Mouse (Mus musculus) frontal cortex, postnatal 10 days (tissue): ENCODE data around the gene Tead1.
A peak's percentile ranks its signal among the peaks of the same experiment; 100 is the strongest.

Experiments used
- DNase-seq, 2 experiments: peaks; one replicate each; pipeline ENCODE4 v3.0.0; 2022; ENCODE audit warnings: low spot score in 2 of 2, mixed read lengths in 1 of 2

Tead1 gene

DNA sequence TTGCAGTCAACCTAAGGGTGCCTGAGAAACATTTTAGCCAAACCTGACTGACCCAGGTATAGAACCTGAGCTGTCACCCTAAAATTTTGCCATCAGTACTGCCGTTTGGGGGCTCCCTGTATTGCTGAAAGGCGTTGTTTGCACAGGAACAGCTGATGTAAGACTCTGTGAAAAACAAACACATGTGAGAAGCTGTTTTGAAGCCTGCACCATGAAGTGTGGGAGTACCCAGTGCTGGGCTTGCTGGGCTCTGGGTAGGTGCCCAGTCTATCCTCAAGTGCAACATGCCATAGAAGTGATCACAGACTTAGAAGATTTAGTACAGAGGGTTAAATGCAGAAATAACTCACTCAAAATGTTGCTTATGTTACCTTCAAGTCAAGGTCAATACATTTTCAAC, 49.3 kb downstream of the Tead1 start:
- no peak for DNase-seq

DNA sequence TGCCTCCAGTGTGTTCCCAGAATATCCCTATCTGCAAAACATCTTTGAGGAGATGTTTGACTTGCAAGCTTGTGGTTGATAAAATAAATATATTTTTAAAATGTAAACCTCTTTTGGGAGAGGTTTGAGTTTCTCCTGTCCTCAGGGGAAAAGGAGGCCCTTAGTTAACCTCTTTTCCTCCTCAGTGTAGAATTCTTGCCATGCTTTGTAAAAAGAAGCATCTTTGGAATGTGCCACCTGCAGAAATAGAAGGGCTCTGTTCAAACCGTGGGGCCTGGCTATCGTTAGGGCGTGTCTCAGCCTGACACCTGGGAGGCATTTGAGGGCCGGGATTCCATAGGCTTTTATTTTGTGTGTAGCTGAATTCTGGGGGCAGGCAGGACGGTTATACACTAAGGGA, 51.1 kb downstream of the Tead1 start:
- DNase-seq = no peak

DNA sequence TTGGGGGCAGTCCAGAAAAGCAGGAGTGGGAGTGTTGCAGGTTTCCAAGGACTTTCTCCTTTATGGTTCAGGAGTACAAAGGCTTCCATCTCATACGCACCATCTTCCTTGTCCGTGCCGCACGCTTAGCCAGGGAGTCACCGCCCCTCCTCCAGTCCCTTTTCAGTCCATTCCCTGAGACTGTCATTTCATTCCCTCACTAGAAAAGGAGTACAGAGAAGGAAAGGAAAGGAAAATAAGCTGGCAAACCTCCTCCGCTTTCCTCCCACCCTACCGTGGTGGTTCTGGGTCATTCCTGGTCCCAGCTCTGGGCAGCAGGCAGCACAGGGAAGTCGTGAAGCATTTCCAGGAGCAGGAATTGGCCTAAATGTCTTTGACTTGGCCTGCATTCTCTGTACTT, 52.5 kb downstream of the Tead1 start:
- no peak for DNase-seq

DNA sequence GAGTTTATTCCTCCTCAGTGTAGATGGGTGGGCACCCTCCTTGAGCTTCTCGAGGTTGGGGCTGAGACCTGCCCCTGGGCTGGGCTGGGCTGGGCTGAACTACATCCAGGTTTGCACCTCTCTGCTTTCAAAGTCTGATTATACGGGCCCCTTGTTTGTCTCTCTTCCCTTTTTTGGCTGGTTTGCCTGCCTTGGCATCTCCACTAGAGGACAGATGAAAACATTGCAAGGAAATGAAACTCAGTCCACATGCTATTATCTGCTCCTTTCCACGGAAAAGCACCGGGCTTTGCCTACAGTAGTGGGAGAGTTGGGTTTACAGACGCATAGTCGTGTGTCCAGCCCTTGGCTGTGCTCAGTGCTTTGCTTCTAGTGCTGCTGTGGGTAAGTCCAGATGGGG, 60.1 kb downstream of the Tead1 start:
- DNase-seq = no peak

DNA sequence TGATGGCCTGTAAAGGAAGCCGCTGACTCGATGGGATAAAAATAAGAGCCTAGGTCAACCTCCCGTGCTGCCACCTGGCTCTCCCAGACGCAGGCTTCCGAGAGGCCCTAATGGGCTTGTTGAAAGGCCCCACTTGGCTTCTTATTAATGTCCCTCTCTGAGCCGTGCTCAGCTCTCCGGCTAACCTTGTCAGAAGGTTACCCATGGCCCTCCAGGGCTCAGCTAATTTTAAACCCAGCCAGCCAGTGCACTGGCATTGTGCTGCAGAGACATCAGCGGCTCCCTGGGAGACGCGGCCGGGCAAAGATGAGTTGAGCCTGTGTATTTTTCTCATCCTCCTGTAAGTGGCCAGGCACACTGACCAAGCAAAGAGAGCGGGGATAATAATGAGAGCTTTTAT, 62.7 kb downstream of the Tead1 start:
- no peak for DNase-seq

DNA sequence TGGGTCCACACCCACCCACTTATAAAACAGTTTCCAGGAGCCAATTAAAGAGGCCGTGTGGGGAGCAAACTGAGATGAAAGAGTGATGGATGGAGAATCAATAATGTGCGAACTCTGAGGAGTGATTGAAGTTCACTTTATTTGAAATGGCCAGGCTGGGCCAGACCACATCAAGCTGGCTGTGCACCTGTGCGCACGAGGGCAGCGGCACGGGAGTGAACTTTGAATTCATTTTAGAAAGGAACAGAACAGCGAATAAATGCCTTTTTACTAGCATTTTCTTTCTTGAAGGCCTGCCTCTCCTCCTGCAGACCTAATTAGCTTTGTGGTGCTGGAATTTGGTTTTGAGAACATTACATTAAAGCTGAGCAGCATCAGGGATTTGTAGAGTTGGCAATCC, 63.9 kb downstream of the Tead1 start:
- no peak for DNase-seq

DNA sequence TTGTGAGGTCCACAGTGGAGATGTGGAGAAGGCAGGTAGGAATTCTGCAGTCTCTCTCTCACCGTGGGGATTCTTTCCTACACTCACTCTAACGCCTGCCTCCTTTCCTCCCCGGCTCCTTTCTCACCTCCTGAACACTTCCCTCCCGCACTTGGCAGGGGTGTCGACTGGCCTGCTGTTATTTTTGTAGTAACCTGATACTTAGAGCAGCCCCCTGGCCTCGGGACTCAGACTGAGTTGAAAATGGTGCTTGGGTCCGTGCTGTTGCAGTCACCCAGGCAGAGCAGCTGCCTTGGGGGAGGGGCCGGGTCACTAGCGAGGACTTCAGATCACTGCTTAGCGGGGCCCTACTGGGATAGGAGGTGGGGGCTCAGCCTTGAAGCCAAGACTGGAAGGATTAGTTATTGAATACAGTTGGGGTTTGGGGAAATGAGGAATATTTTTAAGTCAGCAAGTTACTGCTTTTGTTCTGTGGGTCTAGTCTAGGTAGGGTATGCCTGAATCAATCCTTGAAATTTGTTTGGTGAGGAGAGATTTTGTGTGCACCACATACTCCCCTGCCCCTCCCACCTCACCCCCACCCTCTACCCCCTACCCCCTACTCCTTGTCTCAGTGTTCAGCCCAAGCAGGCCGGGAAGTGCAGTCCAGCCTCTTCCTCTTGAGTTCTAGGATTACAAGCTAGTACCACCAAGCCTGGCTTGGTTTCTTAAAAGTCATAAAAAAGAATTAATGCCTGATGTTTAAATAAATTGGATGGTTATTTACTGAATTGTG, 64.7 kb downstream of the Tead1 start:
- DNase-seq = no peak

DNA sequence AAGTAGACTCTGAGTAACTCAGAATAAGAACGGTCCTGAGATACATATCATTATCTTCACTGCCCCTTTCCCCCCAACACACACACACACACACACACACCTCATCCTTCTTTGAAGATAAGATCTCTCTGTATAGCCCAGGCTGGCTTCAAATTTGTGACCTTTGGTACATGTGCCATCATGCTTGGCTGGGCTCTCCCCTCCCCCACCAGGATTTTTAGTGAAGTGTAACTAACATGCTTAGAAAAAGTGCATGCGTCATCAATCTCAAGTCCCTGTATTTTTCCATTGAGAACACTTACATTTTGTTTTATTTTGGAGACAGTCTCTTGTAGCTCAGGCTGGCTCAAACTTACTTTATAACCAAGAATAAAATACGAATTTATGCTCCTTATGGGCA, 68.1 kb downstream of the Tead1 start:
- no peak for DNase-seq

DNA sequence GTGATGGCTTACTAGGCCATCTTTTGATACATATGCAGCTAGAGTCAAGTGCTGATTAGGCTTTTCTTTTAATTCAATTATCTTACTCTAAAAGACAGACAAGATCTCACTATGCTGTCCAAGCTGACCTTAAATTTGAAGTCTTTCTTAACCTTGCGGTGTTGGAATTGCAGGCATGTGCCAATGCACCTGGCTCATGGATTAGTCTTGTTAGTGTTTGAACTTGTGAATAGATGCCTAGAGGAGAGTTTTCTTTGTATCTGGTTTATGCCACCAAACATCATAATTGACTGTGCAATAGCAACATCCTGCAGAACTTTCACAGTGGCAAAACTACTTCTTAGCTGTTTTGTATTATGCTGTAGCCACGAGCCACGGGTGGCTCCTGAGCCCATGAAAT, 68.7 kb downstream of the Tead1 start:
- no peak for DNase-seq

DNA sequence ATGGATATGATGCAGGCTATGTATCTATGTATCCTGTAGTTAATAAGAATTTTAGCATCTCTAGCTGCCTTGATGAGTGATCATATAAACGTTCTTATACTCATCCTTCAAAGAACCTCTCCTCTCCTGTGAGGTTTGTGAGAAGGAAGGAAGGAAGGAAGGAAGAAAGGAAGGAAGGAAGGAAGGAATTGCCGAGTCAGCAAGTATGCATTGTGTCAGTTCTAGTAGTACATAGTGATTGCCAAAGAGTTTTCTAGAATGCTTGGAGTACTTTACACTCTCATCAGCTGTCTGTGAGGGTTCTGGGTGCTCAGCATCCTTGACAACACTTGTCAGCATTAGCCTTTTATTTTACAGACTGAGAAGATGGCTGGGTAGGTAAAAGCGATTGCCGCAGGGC, 69.2 kb downstream of the Tead1 start:
- DNase-seq = no peak

DNA sequence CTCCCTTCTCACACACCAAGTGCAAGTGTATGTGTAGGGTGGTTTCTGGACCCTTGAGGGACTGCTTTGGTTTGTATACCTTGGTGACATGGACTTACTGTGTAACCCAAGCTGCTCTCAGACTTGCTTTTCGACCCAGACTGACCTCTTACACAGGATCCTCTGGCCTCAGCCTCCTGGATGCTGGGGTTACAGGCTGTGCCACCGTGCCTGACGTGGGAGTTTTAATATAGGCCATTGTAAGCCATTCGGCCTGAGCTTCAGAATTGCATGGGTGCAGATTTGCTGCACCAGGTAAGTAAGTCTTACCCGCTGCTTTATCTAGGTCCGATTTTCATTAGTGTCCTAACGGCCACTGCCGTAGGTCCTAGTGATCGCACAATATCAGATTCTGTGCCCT, 71.0 kb downstream of the Tead1 start:
- DNase-seq = no peak

DNA sequence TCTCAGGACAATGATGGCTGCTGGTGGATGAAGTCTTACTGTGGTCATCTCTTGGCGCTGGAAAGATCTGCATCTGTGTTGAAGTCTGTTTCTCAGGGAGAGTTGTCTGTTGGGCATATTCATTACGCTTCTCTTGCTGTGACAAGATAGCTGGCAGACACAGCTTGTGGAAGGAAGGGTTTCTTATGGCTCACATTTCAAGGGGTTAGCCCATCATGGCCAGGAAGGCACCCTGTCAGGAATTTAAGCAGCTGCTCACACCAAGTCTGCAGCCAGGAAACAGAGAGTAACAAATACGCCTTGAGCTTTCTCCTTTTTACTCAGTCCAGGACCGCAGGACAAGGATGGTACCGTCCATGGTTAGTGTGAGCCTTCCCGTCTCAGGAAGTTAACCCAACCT, 73.2 kb downstream of the Tead1 start:
- no peak for DNase-seq

DNA sequence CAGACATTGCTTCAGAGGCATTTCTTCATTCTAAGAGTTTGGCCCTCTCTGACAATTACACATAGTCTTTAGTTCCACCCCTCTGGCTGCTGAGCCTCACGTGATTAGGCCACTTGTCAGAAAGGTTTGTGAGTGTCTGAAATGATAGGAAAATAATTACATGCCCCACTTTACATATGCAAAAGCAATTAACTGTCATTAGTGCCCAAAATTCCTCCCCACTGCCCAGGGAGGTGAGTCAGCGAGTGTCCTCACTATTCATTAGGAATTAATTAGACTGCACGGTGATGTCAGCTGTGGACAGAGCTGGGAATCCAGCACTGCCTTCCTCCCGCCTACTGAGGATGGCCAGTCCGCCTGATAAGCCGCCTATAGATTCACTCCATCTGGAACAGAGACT, 74.2 kb downstream of the Tead1 start:
- no peak for DNase-seq

DNA sequence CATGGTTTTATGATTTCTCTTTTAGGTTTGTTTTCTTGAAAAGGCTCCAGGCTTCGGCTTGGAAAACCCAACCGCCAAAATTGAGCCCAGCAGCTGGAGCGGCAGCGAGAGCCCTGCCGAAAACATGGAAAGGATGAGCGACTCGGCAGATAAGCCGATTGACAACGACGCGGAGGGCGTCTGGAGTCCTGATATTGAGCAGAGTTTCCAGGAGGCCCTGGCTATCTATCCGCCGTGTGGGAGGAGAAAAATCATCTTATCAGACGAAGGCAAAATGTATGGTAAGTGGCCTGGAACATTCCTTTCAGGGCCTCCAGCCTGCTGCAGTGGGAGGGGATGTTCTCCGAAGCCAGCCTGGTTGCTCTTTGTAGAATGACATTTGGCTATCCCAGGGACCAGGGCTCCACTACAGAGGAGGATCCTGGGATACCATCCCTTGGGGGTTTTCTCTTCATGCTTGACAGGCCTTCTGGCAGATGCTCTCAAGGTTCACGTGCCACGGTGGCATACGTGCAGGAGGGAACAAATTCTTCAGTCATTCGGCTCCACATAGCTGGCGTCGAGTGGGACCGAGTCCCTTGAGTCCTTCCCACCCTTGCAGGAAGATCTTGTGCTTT, 80.3 kb downstream of the Tead1 start:
- no peak for DNase-seq

DNA sequence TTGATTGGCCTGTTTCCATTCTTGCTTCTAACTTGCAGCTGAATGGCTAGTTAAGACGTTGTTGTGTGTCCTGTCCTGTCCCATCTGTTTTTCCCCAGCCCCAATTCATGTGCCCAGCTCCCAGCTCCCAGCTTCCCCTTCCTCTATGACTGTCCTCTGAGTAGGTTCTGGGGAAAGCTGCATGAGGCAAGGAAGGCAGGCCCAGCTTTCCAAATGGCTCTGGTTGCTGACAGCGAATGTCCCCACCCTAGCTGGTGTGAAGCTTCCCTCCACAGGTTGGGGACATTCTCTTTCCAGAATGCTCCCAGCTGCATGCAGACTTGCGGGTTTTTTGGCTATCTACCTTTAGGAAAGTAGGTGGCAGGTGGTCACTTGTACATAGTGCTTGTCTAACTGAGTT, 81.2 kb downstream of the Tead1 start:
- DNase-seq = no peak

DNA sequence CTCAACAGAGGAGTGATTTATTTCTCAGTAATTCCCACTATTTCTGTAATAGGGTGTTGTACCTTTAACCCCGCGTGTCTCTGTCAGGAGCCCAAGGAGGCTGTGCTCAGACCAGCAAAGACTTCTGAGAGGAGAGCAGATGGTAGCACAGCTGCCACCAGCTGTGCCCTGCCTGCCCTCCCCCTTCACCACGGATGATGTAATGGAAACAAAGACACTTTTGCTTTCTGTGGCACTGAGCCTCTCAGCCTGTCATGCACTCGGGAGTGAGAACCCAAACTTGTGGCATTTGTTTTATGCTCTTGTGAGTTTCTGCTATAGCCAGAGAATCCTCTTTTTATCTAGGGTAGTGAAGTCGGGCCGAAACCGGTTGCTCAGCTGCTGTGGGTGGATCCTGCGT, 81.7 kb downstream of the Tead1 start:
- peak in 1 of 2 experiments; percentile 38 for DNase-seq

DNA sequence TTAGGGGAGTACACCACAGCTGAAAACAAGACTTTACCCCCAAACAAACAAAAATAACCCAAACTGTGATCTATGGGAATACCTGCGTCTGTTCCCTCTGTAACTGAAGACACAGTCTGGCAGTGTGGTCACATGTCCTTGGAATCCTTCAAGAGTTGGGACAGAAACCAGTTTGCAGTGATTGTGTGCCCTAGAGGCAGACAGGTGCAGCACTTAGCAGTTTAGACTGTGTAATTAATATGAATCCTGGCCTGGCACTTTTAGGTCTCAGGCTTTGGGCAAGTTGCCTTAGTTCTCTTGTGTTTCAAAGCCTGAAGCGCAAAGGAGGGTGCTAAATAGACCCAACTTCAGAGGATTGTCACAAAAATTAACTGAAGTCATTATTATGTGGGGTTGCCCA, 83.8 kb downstream of the Tead1 start:
- no peak for DNase-seq

DNA sequence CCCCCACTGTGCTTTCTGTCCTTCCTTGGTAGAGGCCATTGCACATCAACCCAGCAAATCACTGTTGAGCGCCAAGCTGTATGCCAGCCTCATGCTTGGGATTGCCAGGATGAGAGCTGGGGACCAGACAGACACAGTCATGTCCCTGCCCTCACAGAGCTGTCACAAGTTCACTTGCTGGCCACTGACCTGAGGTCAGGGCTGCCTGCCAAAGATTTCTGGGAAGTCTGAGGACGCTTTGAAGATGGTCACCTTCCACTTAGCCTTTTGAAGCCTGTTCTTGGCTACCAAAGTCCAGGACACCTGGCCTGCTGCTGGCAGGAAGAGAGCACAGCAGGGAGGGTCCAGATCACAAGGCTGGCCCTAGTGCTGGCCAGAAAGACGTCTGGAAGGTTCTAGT, 84.4 kb downstream of the Tead1 start:
- DNase-seq = no peak

DNA sequence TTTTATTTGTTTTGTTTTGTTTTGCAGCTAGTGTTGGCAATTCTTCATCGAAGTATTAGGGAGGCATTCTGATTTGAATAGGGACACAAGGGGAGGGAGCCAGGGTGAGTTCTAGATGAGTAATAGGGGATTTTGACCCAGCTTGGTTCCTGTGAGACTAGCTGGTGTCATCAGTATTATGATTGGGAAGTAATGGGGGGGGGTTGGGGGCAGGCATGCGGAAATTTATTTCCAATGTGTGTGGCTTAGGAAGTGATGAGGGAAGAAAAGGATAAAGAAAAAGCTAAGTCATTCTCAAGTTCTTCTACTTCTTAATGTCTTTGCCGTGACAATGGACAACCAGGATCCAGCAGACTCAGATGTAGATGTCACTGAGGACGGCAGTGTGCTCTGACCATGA, 85.8 kb downstream of the Tead1 start:
- no peak for DNase-seq

DNA sequence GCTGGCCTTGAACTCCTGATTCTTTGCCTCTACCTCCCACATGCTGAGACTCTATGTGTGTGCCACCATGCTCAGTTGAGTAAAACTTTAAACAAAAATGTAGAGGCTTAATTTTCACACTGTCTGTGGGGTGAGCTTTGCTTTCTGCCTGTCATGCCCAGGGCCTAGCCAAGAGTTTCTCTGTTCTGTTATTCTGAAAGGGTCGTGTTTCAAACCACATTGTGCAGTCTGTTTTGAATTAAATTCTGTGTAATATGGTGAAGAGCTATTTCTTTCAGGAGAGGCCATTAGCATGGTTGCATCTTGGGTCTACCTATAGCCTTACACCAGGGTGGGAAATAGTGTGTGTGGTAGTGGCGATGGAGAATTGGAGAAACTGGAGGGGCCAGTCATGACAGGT, 90.7 kb downstream of the Tead1 start:
- DNase-seq = no peak

DNA sequence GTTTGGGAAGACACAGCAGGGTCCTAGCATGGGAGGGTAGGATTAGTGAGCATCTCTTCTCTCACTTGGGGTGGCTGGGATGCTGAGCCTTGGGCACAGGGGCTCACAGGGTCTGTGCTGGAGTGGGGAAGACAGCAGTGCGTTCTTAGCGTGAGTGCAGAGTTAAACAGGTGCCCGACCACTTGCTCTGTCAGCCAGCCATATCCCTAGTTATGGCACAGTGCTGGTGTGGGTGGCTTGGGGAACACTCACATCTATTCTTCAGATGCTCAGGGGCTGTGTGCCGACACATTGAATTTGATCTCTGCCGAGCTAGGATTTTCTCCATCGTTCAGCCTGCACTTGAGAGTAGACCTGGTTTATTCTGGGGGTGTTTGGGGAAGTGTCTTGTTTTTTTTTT, 92.3 kb downstream of the Tead1 start:
- no peak for DNase-seq

DNA sequence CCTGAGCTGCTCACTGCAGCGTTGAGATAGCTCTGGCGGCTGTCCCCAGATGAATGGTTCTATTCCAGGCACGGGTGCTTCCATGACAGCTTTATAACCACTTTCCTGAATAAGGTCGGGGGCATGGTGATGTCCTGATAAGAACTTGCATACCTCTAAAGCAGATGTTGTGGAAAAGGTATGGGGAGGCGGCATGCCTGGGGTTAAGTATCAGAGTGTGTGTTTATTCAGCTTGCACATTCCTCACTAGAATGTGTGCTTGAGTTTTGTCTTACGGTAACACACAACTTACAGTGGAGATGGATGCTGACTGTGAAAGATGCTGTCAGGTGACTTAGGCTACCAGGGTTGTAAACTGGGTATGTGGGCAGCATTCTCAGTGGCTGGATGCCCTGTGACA, 93.7 kb downstream of the Tead1 start:
- no peak for DNase-seq

DNA sequence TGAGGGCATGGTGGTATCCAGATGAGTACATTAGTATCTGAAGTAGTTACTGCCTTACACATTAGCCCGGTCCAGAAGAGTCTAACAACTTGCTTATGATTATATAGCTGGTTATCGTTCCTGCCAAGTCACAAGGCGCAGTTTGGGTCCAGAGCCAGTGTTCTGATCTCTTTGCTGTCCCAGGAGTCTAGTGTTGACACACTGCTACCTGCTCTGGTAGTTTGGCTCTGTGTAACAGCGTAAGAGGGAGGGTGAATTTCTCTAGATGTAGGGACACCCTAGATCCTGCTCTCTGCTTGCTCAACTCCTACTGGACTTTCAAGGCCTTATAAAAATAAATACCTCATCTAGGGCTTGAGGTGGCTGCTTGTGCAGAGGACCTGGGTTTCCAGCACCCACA, 94.5 kb downstream of the Tead1 start:
- no peak for DNase-seq

DNA sequence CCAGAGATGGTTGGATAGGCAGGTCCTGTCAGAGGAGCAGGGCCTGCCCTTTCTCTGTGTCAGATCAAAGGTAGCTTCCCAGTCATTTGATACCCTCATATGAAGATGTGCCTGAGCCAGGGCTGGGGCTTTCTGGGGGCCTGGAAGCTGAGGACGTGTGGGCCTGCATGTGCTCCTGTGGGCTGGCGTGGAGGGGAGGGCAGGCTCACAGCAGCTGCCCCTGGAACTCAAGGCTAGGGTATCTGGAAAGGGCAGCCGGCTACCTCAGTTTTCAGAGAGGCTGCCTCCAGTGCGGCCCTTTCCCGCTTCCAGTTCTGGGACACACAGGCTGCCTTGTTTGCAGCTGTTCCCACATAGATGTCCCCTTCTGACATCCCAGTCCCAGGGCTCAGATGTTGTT, 96.7 kb downstream of the Tead1 start:
- no peak for DNase-seq
